Mouse (Mus musculus) stomach, embryonic 15.5 days (tissue): ENCODE results near the gene Pdgfb. TPM values are rescaled to one million over a fixed set of nuclear protein-coding genes. Genes with fewer than 3 reads are reported as not detected.

Experiments used
- ATAC-seq: fragments of 200-750 bp; cut with Nextera tagmentation; 2 replicates; pipeline ENCODE4 v1.8.0; 2017; ENCODE audit warnings: low read depth, moderate number of reproducible peaks, moderate TSS enrichment; ENCODE audit not compliant: insufficient read depth, low FRiP score
- H3K27ac ChIP-seq: fragments of 300-500 bp; sonication (generic); 2 replicates; pipeline ENCODE4 v1.5.1; 2015; ENCODE audit warnings: mild to moderate bottlenecking, inconsistent platforms
- H3K27me3 ChIP-seq: fragments of 300-500 bp; sonication (generic); replicated peaks from 2 replicates; pipeline ENCODE4 v1.6.1; 2015; ENCODE audit warnings: inconsistent platforms
- H3K36me3 ChIP-seq: fragments of 300-500 bp; sonication (generic); 2 replicates; pipeline ENCODE4 v1.6.1; 2015; ENCODE audit warnings: inconsistent platforms
- H3K4me1 ChIP-seq: fragments of 300-500 bp; sonication (generic); 2 replicates; pipeline ENCODE4 v1.6.1; 2015; ENCODE audit warnings: inconsistent platforms
- H3K4me2 ChIP-seq: fragments of 300-500 bp; sonication (generic); 2 replicates; pipeline ENCODE4 v1.6.1; 2015; ENCODE audit warnings: mild to moderate bottlenecking, inconsistent platforms
- H3K4me3 ChIP-seq: fragments of 300-500 bp; sonication (generic); replicated peaks from 2 replicates; pipeline ENCODE4 v1.5.1; 2015; ENCODE audit warnings: inconsistent platforms
- H3K9ac ChIP-seq: fragments of 300-500 bp; sonication (generic); 2 replicates; pipeline ENCODE4 v1.6.1; 2015; ENCODE audit warnings: inconsistent platforms
- H3K9me3 ChIP-seq: fragments of 300-500 bp; sonication (generic); 2 replicates; pipeline ENCODE4 v1.6.1; 2016; ENCODE audit warnings: inconsistent platforms
- WGBS: fragments of 180-500 bp; shearing (Covaris S2); methylation state at CpG from one replicate; pipeline ENCODE4 v1.1.7; 2015; 5-methylcytosine and 5-hydroxymethylcytosine counted together
- polyA plus RNA-seq: library from polyadenylated mRNA; unstranded; fragments of >200 nt; fragmentation: Nextera tagmentation; extraction: Ambion mirVana; gene quantifications from 2 replicates; pipeline ENCODE4 v1.2.1, GENCODE M21; 2015

Pdgfb gene
- polyA plus RNA-seq, 1 experiment from 2014 or later: 4.7 TPM

- Histone ChIP-seq H3K4me3 (no peak within 1 kb of the TSS), H3K36me3 (no peaks in the 10 kb centered on the region), H3K27me3 (no peaks in the 10 kb centered on the region), H3K4me1 (no peaks in the 10 kb centered on the region), H3K27ac (no peak within 1 kb of the TSS), H3K9me3 (no peaks in the 10 kb centered on the region), H3K4me2 (no peak within 1 kb of the TSS), H3K9ac (no peak within 1 kb of the TSS)
- no peak for ATAC-seq
- WGBS: 92% methylated on average over 11 of the region's 11 CpGs
Observed at GRCm38 (mm10) chr15:79970940-79971339, 43.8 kb downstream of the Pdgfb start, which contains the start of gene Cbx7. TSS of gene Cbx7 (minus strand) at chr15:79971119.

DNA sequence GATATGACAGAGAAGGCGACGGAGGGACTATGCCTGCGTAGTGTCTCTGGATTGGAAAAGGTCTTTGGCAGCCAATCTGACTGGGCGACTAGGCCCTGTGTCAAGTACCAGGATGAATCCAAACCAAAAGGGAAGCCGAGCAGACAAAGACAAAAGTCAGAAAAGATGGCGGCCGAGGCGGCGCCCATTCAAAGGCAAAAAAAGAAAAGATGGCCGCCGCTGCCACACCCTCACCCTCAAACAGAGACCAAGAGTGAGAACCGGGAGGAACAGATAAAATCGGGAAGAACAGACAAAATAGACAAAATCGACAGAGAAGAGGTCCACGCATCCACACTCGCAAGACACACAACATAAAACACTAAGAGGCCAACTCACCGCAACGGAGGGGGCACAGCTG is 44.3 kb downstream of the Pdgfb start:
- Histone ChIP-seq H3K4me2 (no peak overlapping the region), H3K4me1 (no peaks in the 10 kb centered on the region), H3K27ac (no peak overlapping the region), H3K9ac (no peak overlapping the region), H3K27me3 (no peaks in the 10 kb centered on the region), H3K9me3 (no peaks in the 10 kb centered on the region), H3K4me3 (no peak overlapping the region), H3K36me3 (no peaks in the 10 kb centered on the region)
- ATAC-seq: no peak
- 94% methylated on average over 18 of the region's 18 CpGs for WGBS

GRCm38 (mm10) chr15:79967346-79967745 is 47.4 kb downstream of the Pdgfb start:
- Histone ChIP-seq H3K36me3 (no peaks in the 10 kb centered on the region), H3K4me1 (no peaks in the 10 kb centered on the region), H3K27me3 (no peaks in the 10 kb centered on the region), H3K9me3 (no peaks in the 10 kb centered on the region), H3K27ac (no peak overlapping the region), H3K4me2 (no peak overlapping the region), H3K9ac (no peak overlapping the region), H3K4me3 (no peak overlapping the region)
- ATAC-seq: no peak
- WGBS: 76% methylated on average over 6 of the region's 6 CpGs

DNA sequence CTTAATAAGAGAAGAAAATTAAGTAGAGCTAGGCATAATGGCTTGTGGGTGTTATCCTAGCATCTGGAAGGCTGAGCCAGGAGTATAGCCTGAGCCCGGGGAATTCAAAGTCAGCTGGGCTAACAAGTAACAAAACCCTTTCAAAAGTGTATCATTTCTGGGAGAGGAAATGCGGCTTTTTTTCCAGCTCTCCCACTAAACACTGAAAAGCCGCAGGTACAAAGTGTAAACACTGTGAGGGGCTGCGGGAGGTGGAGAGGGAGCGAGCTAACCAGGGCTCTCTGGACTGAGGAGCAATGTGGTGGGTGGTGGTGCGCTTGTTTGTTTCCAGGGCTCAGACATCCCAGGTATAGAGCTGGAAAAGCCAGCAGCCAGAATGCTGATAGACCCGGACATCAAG is 50.4 kb downstream of the Pdgfb start:
- no peaks in the 10 kb centered on the region for H3K36me3 ChIP-seq
- ATAC-seq: no peak

DNA sequence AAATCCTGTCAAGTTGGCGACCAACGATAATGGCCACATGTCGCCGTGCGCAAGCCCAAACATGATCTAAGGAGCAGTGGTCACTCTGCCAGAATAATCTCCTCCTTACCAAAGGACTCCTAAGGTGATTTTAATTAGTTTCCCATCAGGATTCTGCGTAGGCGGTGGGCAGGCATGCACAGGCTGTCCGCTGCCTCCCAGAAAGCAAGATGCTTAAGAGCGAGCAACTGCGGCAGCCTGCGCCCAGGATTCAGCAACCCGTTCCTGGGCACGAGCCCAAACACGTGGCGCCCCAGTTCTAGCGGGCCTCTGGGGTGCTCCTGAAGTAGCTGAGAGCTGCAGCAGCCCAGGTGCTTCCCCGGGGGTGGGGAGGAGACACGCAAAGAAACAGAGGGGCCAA is 52.1 kb downstream of the Pdgfb start:
- Histone ChIP-seq H3K4me2 (no peak overlapping the region), H3K4me1 (no peaks in the 10 kb centered on the region), H3K4me3 (no peak overlapping the region), H3K9me3 (no peaks in the 10 kb centered on the region), H3K36me3 (no peaks in the 10 kb centered on the region), H3K9ac (no peak overlapping the region), H3K27ac (no peak overlapping the region), H3K27me3 (no peaks in the 10 kb centered on the region)
- no peak for ATAC-seq
- 85% methylated on average over 18 of the region's 18 CpGs for WGBS

More for the DNA sequence above, 50.4 kb downstream of the Pdgfb start:
- Histone ChIP-seq H3K4me2 (no peak overlapping the region), H3K4me3 (no peak overlapping the region), H3K9ac (no peak overlapping the region), H3K27ac (no peak overlapping the region), H3K9me3 (no peaks in the 10 kb centered on the region), H3K27me3 (no peaks in the 10 kb centered on the region), H3K4me1 (no peaks in the 10 kb centered on the region)
- 58% methylated on average over 7 of the region's 7 CpGs for WGBS

GRCm38 (mm10) chr15:79961366-79961921 is 53.3 kb downstream of the Pdgfb start:
- H3K36me3 ChIP-seq: no peaks in the 10 kb centered on the region
- H3K9me3 ChIP-seq: no peaks in the 10 kb centered on the region
- no peak overlapping the region for H3K27ac ChIP-seq
- H3K4me3 ChIP-seq: no peak overlapping the region
- 58% methylated on average over 9 of the region's 9 CpGs for WGBS
- H3K4me2 ChIP-seq: no peak overlapping the region
- H3K4me1 ChIP-seq: no peaks in the 10 kb centered on the region
- H3K9ac ChIP-seq: no peak overlapping the region
- no peaks in the 10 kb centered on the region for H3K27me3 ChIP-seq
- ATAC-seq: peak; percentile 44; the same call in 1 of the 2 replicates

GRCm38 (mm10) chr15:79958418-79958817 is 56.4 kb downstream of the Pdgfb start:
- Histone ChIP-seq H3K9me3 (no peaks in the 10 kb centered on the region), H3K36me3 (no peaks in the 10 kb centered on the region), H3K4me3 (no peak overlapping the region), H3K27ac (no peak overlapping the region), H3K27me3 (no peaks in the 10 kb centered on the region), H3K4me1 (no peaks in the 10 kb centered on the region), H3K4me2 (no peak overlapping the region), H3K9ac (no peak overlapping the region)
- ATAC-seq: no peak
- 50% methylated on average over 3 of the region's 3 CpGs for WGBS

GRCm38 (mm10) chr15:79956559-79956958 is 58.2 kb downstream of the Pdgfb start:
- WGBS: 65% methylated on average over 8 of the region's 8 CpGs
- Histone ChIP-seq H3K4me2 (no peak overlapping the region), H3K9ac (no peak overlapping the region), H3K36me3 (no peaks in the 10 kb centered on the region), H3K27me3 (no peaks in the 10 kb centered on the region), H3K4me3 (no peak overlapping the region), H3K4me1 (peaks cover 13% of the 10 kb centered on the region; the same call in 1 of the 2 replicates), H3K27ac (no peak overlapping the region), H3K9me3 (no peaks in the 10 kb centered on the region)
- ATAC-seq: no peak

- H3K27ac ChIP-seq: no peak overlapping the region
- ATAC-seq: no peak
- no peaks in the 10 kb centered on the region for H3K27me3 ChIP-seq
- no peaks in the 10 kb centered on the region for H3K36me3 ChIP-seq
- H3K4me3 ChIP-seq: no peak overlapping the region
- 66% methylated on average over 7 of the region's 7 CpGs for WGBS
- H3K4me1 ChIP-seq: peaks cover 35% of the 10 kb centered on the region
- H3K9me3 ChIP-seq: no peaks in the 10 kb centered on the region
- H3K4me2 ChIP-seq: no peak overlapping the region
- H3K9ac ChIP-seq: no peak overlapping the region
Observed at GRCm38 (mm10) chr15:79953470-79953869, 61.3 kb downstream of the Pdgfb start.

GRCm38 (mm10) chr15:79952504-79953231 is 62.1 kb downstream of the Pdgfb start:
- H3K27me3 ChIP-seq: no peaks in the 10 kb centered on the region
- no peaks in the 10 kb centered on the region for H3K36me3 ChIP-seq
- no peak overlapping the region for H3K4me3 ChIP-seq
- no peak for ATAC-seq
- H3K9ac ChIP-seq: no peak overlapping the region
- H3K4me2 ChIP-seq: no peak overlapping the region
- H3K9me3 ChIP-seq: no peaks in the 10 kb centered on the region
- peaks cover 35% of the 10 kb centered on the region for H3K4me1 ChIP-seq
- WGBS: 44% methylated on average over 11 of the region's 11 CpGs
- H3K27ac ChIP-seq: peak overlapping the region; percentile 38; the same call in 1 of the 2 replicates

DNA sequence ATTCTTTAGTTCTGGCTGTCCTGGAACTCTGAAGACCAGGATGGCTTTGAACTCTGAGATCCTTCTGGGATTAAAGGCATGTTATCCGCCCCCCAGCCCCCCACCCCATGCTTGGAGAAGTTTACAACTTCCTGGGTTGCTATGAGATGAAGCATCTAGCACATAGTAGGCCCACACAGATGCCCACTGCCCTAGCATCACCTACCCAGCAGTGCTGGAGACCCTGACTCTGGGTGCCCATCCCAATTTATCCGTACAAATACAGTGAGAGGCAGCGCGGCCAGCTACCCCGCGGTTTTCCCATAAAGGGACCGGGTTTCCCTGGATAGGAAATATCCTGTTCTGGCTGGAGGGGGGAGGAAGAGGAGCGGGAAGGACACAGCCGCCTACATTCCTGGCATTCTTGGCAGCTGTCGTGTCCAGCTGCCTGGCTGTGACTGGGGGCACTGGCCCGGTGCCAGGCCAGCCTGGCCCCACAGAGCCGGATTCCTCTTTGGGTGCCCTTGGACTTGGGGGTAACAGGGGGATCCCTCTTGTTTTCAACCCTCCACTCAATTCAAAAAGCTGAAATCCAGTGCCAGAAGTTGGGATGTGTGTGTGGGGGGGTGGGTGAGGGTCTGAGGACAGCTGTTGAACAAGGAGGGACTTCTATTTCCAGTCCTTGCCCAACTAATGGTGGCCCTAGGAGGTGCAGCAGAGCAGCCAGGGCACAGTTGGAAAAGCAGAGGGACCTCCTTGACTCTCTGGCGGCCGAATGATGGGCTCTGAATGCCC is 62.9 kb downstream of the Pdgfb start:
- Histone ChIP-seq H3K4me3 (no peak overlapping the region), H3K27me3 (no peaks in the 10 kb centered on the region), H3K27ac (peak overlapping the region; percentile 38; the same call in 1 of the 2 replicates), H3K4me1 (peaks cover 35% of the 10 kb centered on the region), H3K9me3 (no peaks in the 10 kb centered on the region), H3K9ac (no peak overlapping the region), H3K36me3 (no peaks in the 10 kb centered on the region), H3K4me2 (peak overlapping the region; percentile 5; the same call in 1 of the 2 replicates)
- no peak for ATAC-seq
- 43% methylated on average over 14 of the region's 14 CpGs for WGBS

DNA sequence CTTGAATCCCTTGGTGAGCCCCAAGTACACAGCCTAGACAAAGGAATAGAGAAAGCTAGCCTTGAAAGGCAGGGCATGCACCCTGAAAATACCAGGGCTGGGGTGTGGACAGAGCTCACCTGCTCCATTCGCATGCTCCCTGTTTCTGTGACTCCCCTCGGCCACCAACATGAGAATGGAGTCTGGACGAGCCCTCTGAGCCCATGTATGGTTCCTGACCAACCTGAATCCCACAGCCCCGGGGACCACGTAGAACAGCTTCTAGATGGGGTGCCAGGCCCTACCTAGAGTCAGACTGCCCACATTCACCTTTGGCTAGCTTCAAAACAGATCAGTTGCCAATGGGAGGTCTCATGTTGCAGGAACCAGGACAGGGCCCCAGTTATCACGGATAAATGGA is 63.6 kb downstream of the Pdgfb start:
- WGBS: 63% methylated on average over 6 of the region's 6 CpGs
- Histone ChIP-seq H3K4me2 (no peak overlapping the region; the same call in 1 of the 2 replicates), H3K4me1 (peaks cover 35% of the 10 kb centered on the region), H3K9me3 (no peaks in the 10 kb centered on the region), H3K27ac (peak overlapping the region; percentile 38; the same call in 1 of the 2 replicates), H3K27me3 (no peaks in the 10 kb centered on the region), H3K36me3 (no peaks in the 10 kb centered on the region), H3K9ac (no peak overlapping the region), H3K4me3 (no peak overlapping the region)
- ATAC-seq: no peak
